Mouse (Mus musculus) cerebellum, adult 8-10 months (tissue): Measurements from ENCODE around the gene Slc39a11.

Source experiments
- DNase-seq: peaks from one replicate; pipeline ENCODE4 v3.0.0; 2022

Gene Slc39a11

GRCm38 (mm10) chr11:113382674-113383571 is 267.0 kb downstream of the Slc39a11 start:
- no peak for DNase-seq

DNA sequence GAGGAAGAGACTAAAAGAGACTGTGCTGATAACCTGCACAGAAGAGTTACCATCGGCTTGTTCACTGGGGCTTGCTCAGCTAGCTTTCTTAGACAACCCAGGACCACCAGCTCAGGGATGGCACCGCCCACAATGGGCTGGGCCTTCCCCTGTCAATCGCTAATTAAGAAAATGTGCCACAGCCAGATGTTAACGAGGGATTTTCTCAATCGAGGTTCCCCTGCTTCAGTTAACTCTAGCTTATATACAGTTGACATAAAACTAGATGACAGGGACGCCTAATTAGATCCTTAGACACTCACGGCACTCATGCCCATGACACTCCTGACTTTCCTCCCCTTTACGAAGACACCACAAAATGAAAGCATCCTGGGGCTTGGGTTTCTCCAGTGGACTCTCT is 268.3 kb downstream of the Slc39a11 start:
- DNase-seq = no peak

- no peak for DNase-seq
Measured at GRCm38 (mm10) chr11:113378867-113379266, 271.0 kb downstream of the Slc39a11 start.

GRCm38 (mm10) chr11:113376066-113376465 is 273.8 kb downstream of the Slc39a11 start:
- no peak for DNase-seq

GRCm38 (mm10) chr11:113373926-113374325 is 276.0 kb downstream of the Slc39a11 start:
- no peak for DNase-seq

GRCm38 (mm10) chr11:113373331-113373730 is 276.5 kb downstream of the Slc39a11 start:
- no peak for DNase-seq

DNA sequence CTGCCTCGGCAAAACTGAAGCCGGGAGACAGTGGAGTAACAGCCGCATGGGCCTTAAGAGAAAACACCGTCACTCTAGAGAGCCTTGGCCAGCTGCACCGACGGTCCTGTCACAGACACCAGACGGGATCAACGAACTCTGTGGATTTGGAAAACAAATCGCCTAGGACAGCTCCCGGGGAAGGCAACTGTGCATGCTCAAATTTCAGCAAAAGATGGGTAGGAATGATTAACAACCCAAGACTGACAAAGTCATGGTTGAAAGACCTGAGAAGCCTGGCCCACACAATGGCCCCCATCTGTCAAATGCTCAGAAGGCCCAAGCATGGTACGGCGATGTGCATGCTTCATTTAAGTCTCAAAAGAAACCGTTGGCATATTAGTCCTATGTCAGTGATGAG is 281.8 kb downstream of the Slc39a11 start:
- no peak for DNase-seq

DNA sequence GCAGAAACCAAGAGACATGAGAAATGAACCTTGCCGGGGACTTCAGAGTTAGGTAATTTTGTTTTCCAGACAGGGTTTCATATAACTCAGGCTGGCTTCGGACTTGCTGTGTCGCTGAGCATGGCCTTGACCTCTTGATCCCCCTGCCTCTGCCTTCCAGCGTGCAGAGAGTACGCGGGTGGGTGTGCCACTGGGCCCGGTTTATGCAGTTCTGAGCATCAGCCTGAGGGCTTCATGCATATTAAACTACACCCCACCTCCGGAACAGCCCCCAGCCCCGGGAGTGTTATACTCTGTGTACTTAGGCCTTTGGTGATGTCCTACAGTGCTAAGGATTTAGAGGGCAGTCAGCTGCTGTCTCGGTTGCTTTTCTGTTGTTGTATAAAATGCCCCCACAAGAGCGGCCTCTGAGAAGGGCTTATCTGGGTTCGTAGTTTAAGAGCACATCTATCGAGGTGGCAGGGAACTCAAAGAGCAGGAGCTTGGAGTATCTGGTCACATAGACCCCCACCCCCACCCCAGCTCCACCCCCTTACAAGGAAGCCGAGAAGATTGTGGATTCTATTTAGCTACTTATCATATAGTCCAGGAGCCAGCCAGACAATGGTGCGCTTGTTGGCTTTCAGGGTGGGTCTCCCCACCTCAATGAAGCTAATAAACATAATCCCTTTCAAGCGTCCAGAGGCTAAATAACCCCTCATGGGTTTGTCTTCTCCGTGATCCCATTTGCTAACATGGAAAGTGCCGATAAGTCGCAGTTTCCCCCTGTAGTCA is 283.4 kb downstream of the Slc39a11 start:
- DNase-seq = no peak

GRCm38 (mm10) chr11:113363739-113364138 is 286.1 kb downstream of the Slc39a11 start:
- DNase-seq = no peak

DNA sequence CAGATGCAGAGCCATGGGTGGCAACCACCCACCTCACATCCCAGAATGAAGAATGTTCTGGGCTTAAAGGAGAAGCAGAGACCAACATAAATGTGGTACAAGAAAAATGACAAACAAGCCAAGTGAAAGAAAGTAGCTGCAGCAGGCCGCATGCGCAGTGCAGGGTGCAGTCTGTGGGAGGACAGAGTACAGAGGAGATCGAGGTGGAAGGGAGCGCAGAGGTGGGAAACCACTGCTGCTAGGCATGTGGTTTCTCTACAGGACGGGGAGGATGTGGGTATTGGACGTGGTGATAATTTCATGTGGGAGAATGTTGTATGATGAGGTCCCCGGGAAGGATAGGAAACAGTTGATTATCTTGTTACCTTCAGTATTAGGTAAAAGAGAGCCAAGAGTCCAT is 287.3 kb downstream of the Slc39a11 start:
- DNase-seq = no peak

DNA sequence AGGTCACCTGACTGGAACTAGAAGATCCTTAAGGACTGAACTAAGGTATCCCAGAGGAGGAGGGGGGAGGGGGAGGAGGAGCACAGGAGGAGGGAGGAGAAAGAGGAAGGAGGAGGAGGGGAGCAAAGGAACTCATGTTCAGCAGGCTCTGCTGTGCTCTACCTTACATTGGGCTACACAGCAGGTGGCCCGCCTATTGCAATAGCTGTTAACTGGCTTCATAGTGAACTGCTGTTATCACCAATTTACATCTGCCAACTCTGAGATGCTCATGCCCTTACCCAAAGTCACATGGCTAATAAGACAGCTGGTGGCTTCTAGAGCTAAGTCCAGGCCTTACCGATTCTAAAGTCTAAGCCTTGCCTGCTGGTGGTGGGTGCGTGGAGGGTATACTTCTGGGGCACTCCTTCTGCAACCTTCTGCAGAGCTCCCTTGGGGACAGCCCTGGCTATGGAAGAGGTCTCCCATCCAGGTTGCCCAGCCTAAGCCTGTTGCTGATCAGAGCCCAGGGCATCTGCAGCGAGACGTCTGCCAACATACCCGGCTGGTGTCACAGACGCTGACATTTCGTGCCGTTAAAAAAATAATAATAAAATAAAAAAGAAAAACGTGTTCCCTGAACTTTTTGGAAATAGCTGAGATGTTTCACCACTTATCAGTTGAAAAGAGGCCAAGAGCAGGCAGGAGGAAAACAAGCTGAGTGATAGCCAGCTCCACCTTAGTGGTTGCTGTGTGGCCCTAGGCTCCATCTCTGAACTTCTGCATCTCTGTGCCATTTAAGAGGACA is 289.6 kb downstream of the Slc39a11 start:
- no peak for DNase-seq

GRCm38 (mm10) chr11:113355932-113356331 is 293.9 kb downstream of the Slc39a11 start:
- DNase-seq = no peak

DNA sequence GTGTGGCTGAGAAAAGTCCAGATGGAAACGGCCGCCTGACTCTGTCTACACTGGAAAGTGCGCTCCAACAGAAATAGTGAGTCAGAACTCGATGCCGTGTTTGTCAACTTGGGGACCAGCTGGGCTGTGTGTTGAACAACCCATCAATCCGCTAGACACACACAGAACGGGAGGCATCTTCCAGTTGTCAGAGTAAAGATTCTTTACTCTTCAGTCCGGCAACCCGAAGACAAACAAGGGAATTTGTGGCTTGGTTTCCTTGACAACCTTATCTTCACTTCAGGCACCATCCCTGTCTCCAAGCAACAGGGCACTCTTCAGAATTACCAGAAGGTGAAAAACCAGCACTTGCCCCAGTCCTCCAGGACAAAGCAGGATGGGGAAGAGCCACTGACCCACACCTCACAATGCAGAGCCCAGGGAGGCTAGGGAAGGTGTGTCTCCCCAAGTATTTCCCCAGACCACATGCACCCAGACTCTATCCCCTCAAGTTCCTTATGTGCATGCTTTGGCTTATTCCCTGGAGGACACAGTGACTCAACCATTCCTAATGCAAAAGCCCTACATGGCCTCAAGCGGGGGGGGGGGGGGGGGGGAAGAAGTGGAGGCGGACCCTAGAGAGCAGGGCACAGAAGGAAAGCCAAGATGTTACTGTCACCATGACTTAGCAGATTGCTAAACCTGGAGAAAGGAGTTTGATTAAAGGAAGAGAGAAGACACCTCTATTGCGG is 297.6 kb downstream of the Slc39a11 start:
- no peak for DNase-seq

GRCm38 (mm10) chr11:113350583-113350982 is 299.3 kb downstream of the Slc39a11 start:
- no peak for DNase-seq

DNA sequence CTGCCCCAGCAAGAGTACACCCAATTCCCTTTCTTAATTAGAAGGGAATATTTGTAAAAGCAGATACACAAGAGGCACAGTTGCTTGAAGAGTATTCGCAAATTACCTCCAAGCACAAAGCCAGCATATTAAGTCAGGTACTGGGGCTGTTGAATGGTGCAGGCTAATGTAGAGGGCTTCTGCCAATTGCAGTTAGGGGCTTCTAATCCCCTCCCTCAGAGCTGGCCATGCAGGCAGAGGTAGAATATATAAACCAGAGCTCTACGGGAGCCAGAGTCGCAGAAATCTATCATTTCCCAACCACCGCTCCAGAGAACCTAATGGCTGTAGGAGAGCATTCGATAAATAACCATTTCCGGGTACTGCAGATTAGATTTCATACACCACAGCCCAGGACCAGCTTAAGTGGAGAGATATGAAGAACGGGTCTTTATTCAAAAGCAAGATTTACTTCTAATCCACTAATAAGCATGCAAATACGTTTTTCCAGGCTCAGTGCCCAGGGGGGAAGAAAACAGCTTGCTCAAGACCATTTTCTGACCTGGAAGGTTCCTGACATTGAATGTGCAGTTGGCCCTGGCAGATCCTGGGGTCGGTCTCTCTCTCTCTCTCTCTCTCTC is 302.9 kb downstream of the Slc39a11 start:
- no peak for DNase-seq

DNA sequence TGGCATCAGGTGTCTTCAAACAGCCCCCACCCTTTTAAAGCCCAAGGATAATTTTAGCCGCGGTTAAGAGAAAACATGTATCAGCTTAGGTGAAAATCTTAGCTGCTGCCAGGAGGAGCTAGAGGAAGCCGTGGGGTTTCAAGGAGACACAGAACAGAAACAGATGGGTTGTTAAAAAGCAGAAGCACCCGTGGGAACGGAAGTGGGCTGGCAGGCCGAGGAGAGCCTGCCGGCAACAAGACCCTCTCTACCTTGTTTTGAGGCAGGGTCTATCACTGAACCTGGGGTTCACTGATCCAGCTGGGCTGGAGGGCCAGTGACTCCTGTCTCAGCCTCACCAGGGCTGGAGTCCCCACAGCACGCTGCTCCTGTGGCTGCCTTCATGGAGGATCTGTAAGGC is 310.1 kb downstream of the Slc39a11 start:
- DNase-seq = no peak

DNA sequence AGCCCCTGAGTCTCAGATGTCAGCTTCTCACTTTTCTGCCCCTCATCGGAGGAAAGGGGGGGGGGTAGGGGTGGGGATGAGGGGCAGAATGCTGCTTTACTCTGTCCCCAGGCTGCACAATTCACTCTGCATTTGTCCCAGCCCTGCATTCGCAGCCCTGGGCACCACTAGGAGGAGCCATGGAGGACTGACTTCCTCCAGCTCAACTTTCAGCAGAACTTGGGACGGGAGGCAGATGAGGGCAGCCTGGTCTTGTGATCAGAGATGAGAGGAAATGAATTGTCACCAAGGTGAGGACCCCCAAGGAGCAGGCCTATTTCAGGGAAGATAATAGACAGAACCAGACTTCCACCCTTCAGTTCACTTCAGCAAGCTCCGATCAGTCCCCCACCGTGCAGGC is 311.3 kb downstream of the Slc39a11 start:
- DNase-seq = no peak

DNA sequence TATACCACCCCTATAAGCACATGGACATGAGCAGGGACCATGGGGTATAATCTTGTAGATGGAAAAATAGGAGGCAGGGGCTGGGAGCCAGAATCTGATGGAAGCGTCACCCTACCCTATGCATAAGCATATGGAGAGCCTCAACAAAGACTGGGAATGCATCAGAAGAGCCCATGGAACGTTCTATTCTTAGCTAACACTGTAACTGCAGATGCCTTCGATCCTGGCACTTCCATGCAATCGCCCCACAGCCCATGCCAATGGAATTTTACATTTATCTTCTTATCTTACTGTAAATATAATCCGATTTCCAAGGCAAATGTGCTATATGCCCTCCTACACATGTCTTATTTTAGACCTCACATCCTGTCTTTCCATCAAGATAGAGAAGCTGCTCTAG is 314.2 kb downstream of the Slc39a11 start:
- DNase-seq = no peak

- no peak for DNase-seq
Measured at GRCm38 (mm10) chr11:113334444-113334881, 315.4 kb downstream of the Slc39a11 start.

DNA sequence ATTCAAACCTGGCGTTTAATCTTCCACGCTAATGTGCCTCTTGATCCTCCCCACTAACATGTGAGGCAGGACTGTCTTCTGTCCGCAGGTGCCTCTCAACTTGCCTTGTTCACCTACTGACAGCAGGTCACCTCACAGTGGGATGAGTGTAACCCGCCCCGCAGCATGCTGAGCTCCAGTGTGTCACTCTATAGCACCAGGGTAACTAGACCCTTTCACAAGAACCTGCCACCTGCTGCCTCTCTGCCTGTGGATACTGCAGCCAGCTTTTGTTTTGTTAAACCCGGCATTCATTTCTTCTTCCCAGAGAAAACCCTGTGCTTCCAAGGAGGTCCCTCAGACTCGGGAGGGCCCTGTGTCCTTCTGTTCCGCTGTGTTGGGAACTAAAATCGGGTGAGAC is 316.3 kb downstream of the Slc39a11 start:
- no peak for DNase-seq

DNA sequence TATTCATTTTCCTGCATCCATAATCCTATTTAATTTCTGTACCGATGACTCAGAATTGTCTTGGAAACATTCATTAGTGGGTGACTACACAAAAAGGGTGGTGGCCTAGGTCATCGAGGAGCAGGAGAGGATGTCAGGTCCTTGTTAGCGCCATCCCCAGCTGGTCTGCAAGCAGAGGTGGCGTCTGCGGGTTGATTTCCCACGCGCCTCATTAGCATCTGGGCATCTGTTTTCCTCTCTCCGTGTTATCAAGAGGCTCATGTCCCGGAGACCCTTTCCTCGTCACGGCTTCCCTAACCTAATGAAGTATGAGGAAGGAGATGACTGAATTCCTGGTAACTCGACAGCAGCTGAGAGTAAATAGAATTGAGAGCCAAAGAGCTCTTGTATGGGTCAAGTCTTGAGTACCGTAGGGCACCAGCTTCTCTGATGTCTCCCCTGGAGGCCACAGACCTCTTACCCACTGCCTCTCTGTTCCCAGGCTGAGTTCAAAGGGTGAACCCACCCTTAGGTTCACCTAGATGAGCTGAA is 319.8 kb downstream of the Slc39a11 start:
- DNase-seq = no peak
